Mouse (Mus musculus): ENCODE data around the gene Sept1.

DNA sequence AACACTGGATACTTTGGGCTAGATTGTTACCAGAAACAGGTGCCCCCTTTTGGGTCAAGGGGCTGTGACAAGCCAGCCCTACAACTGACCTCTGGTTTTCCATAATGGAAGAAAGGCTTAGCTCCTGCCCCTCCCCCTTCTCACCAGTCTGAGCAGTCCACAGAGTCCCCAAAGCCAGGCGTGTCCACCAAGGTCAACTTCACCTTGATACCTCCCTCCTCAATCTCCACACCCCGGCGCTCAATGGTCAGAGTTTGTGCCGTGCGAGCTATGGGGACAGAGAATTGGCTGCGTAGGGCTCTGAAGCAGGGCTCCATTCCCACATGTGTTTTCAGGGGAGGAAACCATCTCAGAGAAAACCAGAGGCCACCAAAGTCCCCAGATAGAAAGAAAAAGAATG lies 15.5 kb downstream of the Sept1 start:
- TF ChIP-seq POLR2A (IDR thresholded peaks at IDR 0.05; ENCODE audit: insufficient read length, low read depth) (no peak), SRF (IDR thresholded peaks at IDR 0.05; ENCODE audit: control insufficient read depth, insufficient read length, low read depth) (no peak), MYOG (IDR thresholded peaks at IDR 0.05; ENCODE audit: control insufficient read depth in 1 of 3, insufficient read depth in 1 of 3, insufficient read length in 2 of 3, low read depth in 2 of 3) (no peak)

Data from myocyte (in vitro differentiated cells).